Mouse (Mus musculus) MEL (cell line): ENCODE results near the gene Arl6ip5.

Experiments
- CHD1 ChIP-seq: IDR thresholded peaks from 2 replicates; pipeline ENCODE4 v1.6.1; 2012; ENCODE audit warnings: low read depth, mild to moderate bottlenecking, inconsistent platforms, low read length, improper control_type of control experiment
- CTCF ChIP-seq, 3 experiments: IDR thresholded peaks in 2 of 3; conservative IDR thresholded peaks in 1 of 3; 2 replicates each; pipeline ENCODE4 v1.5.1; 2011 to 2012; ENCODE audit warnings: low read length in 3 of 3, low read depth in 2 of 3, mild to moderate bottlenecking in 2 of 3, improper control_type of control experiment in 1 of 3, inconsistent platforms in 1 of 3, mixed read lengths in 1 of 3, moderate library complexity in 1 of 3; ENCODE audit not compliant: control insufficient read depth in 1 of 3, insufficient read depth in 1 of 3, poor library complexity in 1 of 3, severe bottlenecking in 1 of 3
- ELF1 ChIP-seq: IDR thresholded peaks from 2 replicates; pipeline ENCODE4 v1.6.1; 2014; ENCODE audit warnings: low read depth, mild to moderate bottlenecking, inconsistent platforms, low read length, improper control_type of control experiment, moderate library complexity
- MAX ChIP-seq: IDR thresholded peaks from 2 replicates; pipeline ENCODE4 v1.6.1; 2011; ENCODE audit warnings: low read length, improper control_type of control experiment
- MAZ ChIP-seq: IDR thresholded peaks from 2 replicates; pipeline ENCODE4 v1.6.1; 2012; ENCODE audit warnings: low read depth, mild to moderate bottlenecking, inconsistent platforms, low read length, improper control_type of control experiment
- MEF2A ChIP-seq: IDR thresholded peaks from 2 replicates; pipeline ENCODE4 v1.6.1; 2014; ENCODE audit warnings: low read depth, mild to moderate bottlenecking, inconsistent platforms, low read length, improper control_type of control experiment; ENCODE audit not compliant: poor library complexity, insufficient replicate concordance, severe bottlenecking; ENCODE audit errors: extremely low read depth
- POLR2A ChIP-seq, 2 experiments: IDR thresholded peaks; 2 replicates each; pipeline ENCODE4 v1.6.1; 2011 to 2012; ENCODE audit warnings: low read length in 2 of 2, mild to moderate bottlenecking in 2 of 2, control low read depth in 1 of 2, improper control_type of control experiment in 1 of 2, low read depth in 1 of 2, moderate library complexity in 1 of 2; ENCODE audit not compliant: control insufficient read depth in 1 of 2, insufficient read depth in 1 of 2, poor library complexity in 1 of 2

GRCm38 (mm10) chr6:97265240-97265639 is 54.8 kb downstream of the Arl6ip5 start:
- TF ChIP-seq ELF1, result no peak
- TF ChIP-seq CHD1, result no peak
- TF ChIP-seq CTCF (IDR thresholded peaks at IDR 0.05 in 2 of 3, conservative IDR thresholded peaks at IDR 0.05 in 1 of 3; ENCODE audit: control insufficient read depth in 1 of 3, insufficient read depth in 1 of 3, low read depth in 2 of 3, low read length in 3 of 3, poor library complexity in 1 of 3, severe bottlenecking in 1 of 3), result no peak
- TF ChIP-seq POLR2A (IDR thresholded peaks at IDR 0.05; ENCODE audit: control insufficient read depth in 1 of 2, insufficient read depth in 1 of 2, low read depth in 1 of 2, low read length in 2 of 2, poor library complexity in 1 of 2), result no peak
- no peak for TF ChIP-seq MAX
- no peak for TF ChIP-seq MAZ
- TF ChIP-seq MEF2A, result no peak
